Mouse (Mus musculus): Measurements from ENCODE around the gene Dapk2. TPM values are rescaled to one million over a fixed set of nuclear protein-coding genes. Genes with fewer than 3 reads are reported as not detected.
A peak's percentile ranks its signal among the peaks of the same experiment; 100 is the strongest.

The Dapk2 gene
- polyA plus RNA-seq, 1 experiment from 2014 or later, result 23.4 TPM

GRCm38 (mm10) chr9:66211420-66211819, 53.4 kb downstream of the Dapk2 start:
- TF ChIP-seq CTCF (IDR thresholded peaks at IDR 0.05; ENCODE audit: low read depth) (no peak), EP300 (IDR thresholded peaks at IDR 0.05; ENCODE audit: low read depth) (no peak)
- 60% methylated on average over 4 of the region's 4 CpGs for WGBS (ENCODE audit: insufficient replicate concordance)

GRCm38 (mm10) chr9:66212088-66212487, 54.1 kb downstream of the Dapk2 start:
- WGBS (ENCODE audit: insufficient replicate concordance), result 76% methylated on average over 2 of the region's 2 CpGs
- Histone ChIP-seq H3K27me3 (ENCODE audit: insufficient read depth, low read length) (no peaks in the 10 kb centered on the region), H3K4me2 (ENCODE audit: low read depth, low read length) (no peak overlapping the region), H3K4me3 (ENCODE audit: low read depth, low read length) (no peak overlapping the region), H3K27ac (ENCODE audit: low read depth) (peak overlapping the region; percentile 83), H3K9me3 (ENCODE audit: low read length) (no peaks in the 10 kb centered on the region), H3K4me1 (ENCODE audit: insufficient read depth) (peaks cover 45% of the 10 kb centered on the region), H3K36me3 (replicated peaks; ENCODE audit: insufficient read depth, low read length) (no peaks in the 10 kb centered on the region), H3K9ac (replicated peaks) (no peak overlapping the region)
- DNase-seq (no peak), ATAC-seq (no peak)
- TF ChIP-seq CTCF (IDR thresholded peaks at IDR 0.05; ENCODE audit: low read depth), result no peak
- no peak for TF ChIP-seq EP300 (IDR thresholded peaks at IDR 0.05; ENCODE audit: low read depth)

More at GRCm38 (mm10) chr9:66211420-66211819, 53.4 kb downstream of the Dapk2 start:
- H3K27ac ChIP-seq (ENCODE audit: low read depth), result 0 out of 2 replicates have a peak overlapping the region, but pooled peaks have one; percentile 8
- H3K4me2 ChIP-seq (ENCODE audit: low read depth, low read length), result no peak overlapping the region
- DNase-seq, result no peak
- no peak for ATAC-seq
- H3K4me3 ChIP-seq (ENCODE audit: low read depth, low read length), result no peak overlapping the region
- H3K9ac ChIP-seq (replicated peaks), result no peak overlapping the region
- peaks cover 45% of the 10 kb centered on the region for H3K4me1 ChIP-seq (ENCODE audit: insufficient read depth)
- no peaks in the 10 kb centered on the region for H3K36me3 ChIP-seq (replicated peaks; ENCODE audit: insufficient read depth, low read length)
- H3K9me3 ChIP-seq (ENCODE audit: low read length), result no peaks in the 10 kb centered on the region
- H3K27me3 ChIP-seq (ENCODE audit: insufficient read depth, low read length), result no peaks in the 10 kb centered on the region

GRCm38 (mm10) chr9:66212802-66213201, 54.8 kb downstream of the Dapk2 start:
- peaks cover 45% of the 10 kb centered on the region for H3K4me1 ChIP-seq (ENCODE audit: insufficient read depth)

GRCm38 (mm10) chr9:66213386-66214032, 55.5 kb downstream of the Dapk2 start:
- H3K4me2 ChIP-seq (ENCODE audit: low read depth, low read length), result peak overlapping the region; percentile 70
- no peak overlapping the region for H3K4me3 ChIP-seq (ENCODE audit: low read depth, low read length)
- H3K9me3 ChIP-seq (ENCODE audit: low read length), result no peaks in the 10 kb centered on the region
- peak; percentile 95 for ATAC-seq
- peak; percentile 71; the same call in 1 of the 2 replicates for TF ChIP-seq EP300 (IDR thresholded peaks at IDR 0.05; ENCODE audit: low read depth)
- no peak; the same call in 1 of the 2 replicates for TF ChIP-seq CTCF (IDR thresholded peaks at IDR 0.05; ENCODE audit: low read depth)
- DNase-seq, result peak; percentile 85
- peaks cover 43% of the 10 kb centered on the region for H3K4me1 ChIP-seq (ENCODE audit: insufficient read depth)
- 20% methylated on average over 5 of the region's 5 CpGs for WGBS (ENCODE audit: insufficient replicate concordance)
- H3K9ac ChIP-seq (replicated peaks), result peak overlapping the region; percentile 32
- H3K27ac ChIP-seq (ENCODE audit: low read depth), result peak overlapping the region; percentile 83
- H3K27me3 ChIP-seq (ENCODE audit: insufficient read depth, low read length), result no peaks in the 10 kb centered on the region
- H3K36me3 ChIP-seq (replicated peaks; ENCODE audit: insufficient read depth, low read length), result no peaks in the 10 kb centered on the region

More at GRCm38 (mm10) chr9:66212802-66213201, 54.8 kb downstream of the Dapk2 start:
- no peaks in the 10 kb centered on the region for H3K27me3 ChIP-seq (ENCODE audit: insufficient read depth, low read length)
- DNase-seq (peak; percentile 56), ATAC-seq (peak; percentile 63)
- 39% methylated on average over 5 of the region's 5 CpGs for WGBS (ENCODE audit: insufficient replicate concordance)
- H3K36me3 ChIP-seq (replicated peaks; ENCODE audit: insufficient read depth, low read length), result no peaks in the 10 kb centered on the region
- peak overlapping the region; percentile 0; the same call in 1 of the 2 replicates for H3K9ac ChIP-seq (replicated peaks)
- peak overlapping the region; percentile 83 for H3K27ac ChIP-seq (ENCODE audit: low read depth)
- H3K9me3 ChIP-seq (ENCODE audit: low read length), result no peaks in the 10 kb centered on the region
- TF ChIP-seq CTCF (IDR thresholded peaks at IDR 0.05; ENCODE audit: low read depth) (no peak), EP300 (IDR thresholded peaks at IDR 0.05; ENCODE audit: low read depth) (no peak)
- no peak overlapping the region for H3K4me3 ChIP-seq (ENCODE audit: low read depth, low read length)
- peak overlapping the region; percentile 70 for H3K4me2 ChIP-seq (ENCODE audit: low read depth, low read length)

- H3K9ac ChIP-seq (replicated peaks), result no peak overlapping the region
- no peak for TF ChIP-seq CTCF (IDR thresholded peaks at IDR 0.05; ENCODE audit: low read depth)
- TF ChIP-seq EP300 (IDR thresholded peaks at IDR 0.05; ENCODE audit: low read depth), result no peak
- DNase-seq (no peak), ATAC-seq (no peak)
- H3K4me3 ChIP-seq (ENCODE audit: low read depth, low read length), result no peak overlapping the region
- H3K27ac ChIP-seq (ENCODE audit: low read depth), result 0 out of 2 replicates have a peak overlapping the region, but pooled peaks have one; percentile 24
- H3K4me1 ChIP-seq (ENCODE audit: insufficient read depth), result peaks cover 48% of the 10 kb centered on the region
- H3K4me2 ChIP-seq (ENCODE audit: low read depth, low read length), result no peak overlapping the region
- H3K27me3 ChIP-seq (ENCODE audit: insufficient read depth, low read length), result no peaks in the 10 kb centered on the region
- no peaks in the 10 kb centered on the region for H3K36me3 ChIP-seq (replicated peaks; ENCODE audit: insufficient read depth, low read length)
- H3K9me3 ChIP-seq (ENCODE audit: low read length), result no peaks in the 10 kb centered on the region
Observed at GRCm38 (mm10) chr9:66215551-66215950, 57.5 kb downstream of the Dapk2 start.

- no peaks in the 10 kb centered on the region for H3K9me3 ChIP-seq (ENCODE audit: low read length)
- WGBS (ENCODE audit: insufficient replicate concordance), result 70% methylated on average over 4 of the region's 4 CpGs
- TF ChIP-seq CTCF (IDR thresholded peaks at IDR 0.05; ENCODE audit: low read depth) (no peak), EP300 (IDR thresholded peaks at IDR 0.05; ENCODE audit: low read depth) (no peak)
- no peak overlapping the region for H3K4me2 ChIP-seq (ENCODE audit: low read depth, low read length)
- no peak overlapping the region for H3K27ac ChIP-seq (ENCODE audit: low read depth)
- H3K36me3 ChIP-seq (replicated peaks; ENCODE audit: insufficient read depth, low read length), result no peaks in the 10 kb centered on the region
- no peak overlapping the region for H3K4me3 ChIP-seq (ENCODE audit: low read depth, low read length)
- H3K9ac ChIP-seq (replicated peaks), result no peak overlapping the region
- no peaks in the 10 kb centered on the region for H3K27me3 ChIP-seq (ENCODE audit: insufficient read depth, low read length)
- ATAC-seq (no peak), DNase-seq (no peak)
- peaks cover 36% of the 10 kb centered on the region for H3K4me1 ChIP-seq (ENCODE audit: insufficient read depth)
Observed at GRCm38 (mm10) chr9:66217970-66218369, 59.9 kb downstream of the Dapk2 start.
